Mouse (Mus musculus) retina, postnatal 1 day (tissue): Measurements from ENCODE around the gene Rsc1a1.

Experiments used
- DNase-seq: peaks from one replicate; pipeline ENCODE4 v3.0.0-alpha.2; 2012

The Rsc1a1 gene

GRCm38 (mm10) chr4:141685499-141685898, at the start of gene Rsc1a1:
TSS of gene Rsc1a1 (minus strand) at chr4:141685599.
- DNase-seq, result no peak

- DNase-seq, result no peak
Observed at GRCm38 (mm10) chr4:141735206-141735560, 49.8 kb upstream of the Rsc1a1 start.

GRCm38 (mm10) chr4:141734446-141735205, 49.2 kb upstream of the Rsc1a1 start:
- DNase-seq, result peak; percentile 95

- no peak for DNase-seq
Observed at GRCm38 (mm10) chr4:141731766-141732165, 46.4 kb upstream of the Rsc1a1 start.

- DNase-seq, result no peak
Observed at GRCm38 (mm10) chr4:141730401-141730800, 45.0 kb upstream of the Rsc1a1 start.

GRCm38 (mm10) chr4:141729266-141729665, 43.9 kb upstream of the Rsc1a1 start:
- DNase-seq, result no peak

- DNase-seq, result no peak
Observed at GRCm38 (mm10) chr4:141725738-141726137, 40.3 kb upstream of the Rsc1a1 start.

- DNase-seq, result no peak
Observed at GRCm38 (mm10) chr4:141725277-141725676, 39.9 kb upstream of the Rsc1a1 start.

GRCm38 (mm10) chr4:141724594-141724993, 39.2 kb upstream of the Rsc1a1 start:
- no peak for DNase-seq

- no peak for DNase-seq
Observed at GRCm38 (mm10) chr4:141723673-141724068, 38.3 kb upstream of the Rsc1a1 start.

- DNase-seq, result peak; percentile 94
Observed at GRCm38 (mm10) chr4:141722731-141723672, 37.6 kb upstream of the Rsc1a1 start, which contains the start of gene Ddi2. TSS of gene Ddi2 (minus strand) at chr4:141723419.

- DNase-seq, result no peak
Observed at GRCm38 (mm10) chr4:141721961-141722360, 36.6 kb upstream of the Rsc1a1 start.

- DNase-seq, result no peak
Observed at GRCm38 (mm10) chr4:141720761-141721523, 35.5 kb upstream of the Rsc1a1 start.

GRCm38 (mm10) chr4:141719304-141719703, 33.9 kb upstream of the Rsc1a1 start:
- DNase-seq, result no peak

- DNase-seq, result no peak
Observed at GRCm38 (mm10) chr4:141717633-141718032, 32.2 kb upstream of the Rsc1a1 start.

GRCm38 (mm10) chr4:141715027-141715426, 29.6 kb upstream of the Rsc1a1 start:
- no peak for DNase-seq

- no peak for DNase-seq
Observed at GRCm38 (mm10) chr4:141713598-141714142, 28.3 kb upstream of the Rsc1a1 start.

- DNase-seq, result no peak
Observed at GRCm38 (mm10) chr4:141711250-141711649, 25.9 kb upstream of the Rsc1a1 start.

- DNase-seq, result no peak
Observed at GRCm38 (mm10) chr4:141708971-141709370, 23.6 kb upstream of the Rsc1a1 start.

GRCm38 (mm10) chr4:141708005-141708404, 22.6 kb upstream of the Rsc1a1 start:
- peak; percentile 18 for DNase-seq

GRCm38 (mm10) chr4:141705331-141705730, 19.9 kb upstream of the Rsc1a1 start:
- peak; percentile 95 for DNase-seq

GRCm38 (mm10) chr4:141704625-141705024, 19.2 kb upstream of the Rsc1a1 start:
- DNase-seq, result no peak

- no peak for DNase-seq
Observed at GRCm38 (mm10) chr4:141694719-141695118, 9.3 kb upstream of the Rsc1a1 start.
